27 mouse cellular contexts compared by ENCODE assay signal in the genomic region with DNA sequence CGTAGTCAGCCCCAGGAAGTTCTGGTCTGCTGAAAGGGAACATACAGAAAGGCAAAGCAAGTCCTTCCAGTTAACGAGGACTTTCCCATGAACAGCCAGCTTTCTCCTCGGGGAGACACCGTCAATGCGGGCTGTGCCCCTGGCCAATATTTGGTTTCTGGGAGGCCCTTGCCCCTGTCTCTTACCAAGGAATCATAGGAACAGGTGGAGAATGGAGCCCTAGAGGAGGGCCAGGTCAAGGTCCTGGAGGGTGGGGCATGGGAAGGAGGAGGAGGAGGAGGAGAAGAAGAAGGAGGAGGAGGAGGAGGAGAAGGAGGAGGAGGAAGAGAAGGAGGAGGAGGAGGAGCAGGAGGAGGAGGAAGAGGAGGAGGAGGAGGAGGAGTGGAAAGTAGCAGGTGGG.
"Had no signal": no experiment of that assay in that cellular context is flagged by ENCODE, and none has a peak within 500 bp of the region (broad histone marks: within the 10 kb centered on the region; RNA-seq: fewer than 3 reads in every experiment).

No protein-coding gene starts in this region.

- H3K9ac ChIP-seq: embryonic facial prominence, embryonic 12.5 days; embryonic facial prominence, embryonic 13.5 days; embryonic facial prominence, embryonic 15.5 days; forebrain, embryonic 12.5 days; forebrain, embryonic 13.5 days; forebrain, embryonic 15.5 days; forebrain, postnatal 0 days had no signal

- H3K4me1 ChIP-seq: embryonic facial prominence, embryonic 12.5 days; embryonic facial prominence, embryonic 13.5 days; embryonic facial prominence, embryonic 15.5 days; forebrain, embryonic 15.5 days had no signal

- H3K9me3 ChIP-seq: embryonic facial prominence, embryonic 10.5 days; embryonic facial prominence, embryonic 12.5 days; embryonic facial prominence, embryonic 13.5 days; embryonic facial prominence, embryonic 15.5 days; forebrain, embryonic 10.5 days; forebrain, embryonic 12.5 days; forebrain, embryonic 13.5 days; forebrain, embryonic 15.5 days had no signal

- H3K36me3 ChIP-seq: embryonic facial prominence, embryonic 10.5 days; embryonic facial prominence, embryonic 12.5 days; embryonic facial prominence, embryonic 13.5 days; embryonic facial prominence, embryonic 15.5 days; forebrain, embryonic 10.5 days; forebrain, embryonic 12.5 days; forebrain, embryonic 15.5 days had no signal

- H3K4me2 ChIP-seq: embryonic facial prominence, embryonic 12.5 days; embryonic facial prominence, embryonic 13.5 days; embryonic facial prominence, embryonic 15.5 days; forebrain, embryonic 12.5 days; forebrain, embryonic 13.5 days; forebrain, embryonic 15.5 days had no signal

- DNase-seq: cerebellum, adult 2 months; cerebellum, adult 8-10 months; cerebellum, adult 9-10 months; cerebellum, adult 9-11 months; cerebellum, postnatal 10 days; cerebellum, postnatal 14 days; cerebellum, postnatal 25 days; cerebellum, postnatal 36 days; embryo, embryonic 11 days; forebrain, postnatal 0 days; gastrocnemius, adult 2 months; gastrocnemius, postnatal 10 days; gastrocnemius, postnatal 14 days; gastrocnemius, postnatal 25 days; gastrocnemius, postnatal 36 days; heart, adult 18-20 months had no signal

- H3K4me3 ChIP-seq: embryonic facial prominence, embryonic 10.5 days; embryonic facial prominence, embryonic 12.5 days; embryonic facial prominence, embryonic 13.5 days; embryonic facial prominence, embryonic 15.5 days; erythroblast, embryonic 14.5 days; forebrain, embryonic 10.5 days; forebrain, embryonic 12.5 days; forebrain, embryonic 13.5 days; forebrain, embryonic 15.5 days; gastrocnemius, adult 2 months had no signal

- ATAC-seq: forebrain, embryonic 13.5 days; forebrain, embryonic 14.5 days; forebrain, embryonic 15.5 days; forebrain, embryonic 16.5 days; forebrain, postnatal 0 days had no signal

- H3K27me3 ChIP-seq: forebrain, embryonic 13.5 days had no signal

- H3K27ac ChIP-seq: embryonic facial prominence, embryonic 10.5 days; embryonic facial prominence, embryonic 12.5 days; embryonic facial prominence, embryonic 13.5 days; embryonic facial prominence, embryonic 15.5 days; forebrain, embryonic 10.5 days; forebrain, embryonic 12.5 days; forebrain, embryonic 13.5 days; forebrain, embryonic 15.5 days; gastrocnemius, adult 2 months had no signal
